Mouse (Mus musculus) heart, adult 2 months (tissue): Measurements from ENCODE around the gene 1700047I17Rik2. TPM values are rescaled to one million over a fixed set of nuclear protein-coding genes. Genes with fewer than 3 reads are reported as not detected.
"Not testable (repeated sequence)": the region's sequence is repeated elsewhere in the genome, so short reads cannot be mapped to it uniquely, and the experiment has no call there.

Experiments used
- DNase-seq, 2 experiments: peaks; one replicate each; pipeline ENCODE4 v3.0.0; 2021
- H3K27ac ChIP-seq: fragments of 200-600 bp; 2 replicates; pipeline ENCODE4 v1.8.1; 2022
- H3K27me3 ChIP-seq: fragments of 200-500 bp; 2 replicates; pipeline ENCODE4 v1.6.1; 2012; ENCODE audit warnings: mild to moderate bottlenecking, low read length, inconsistent platforms, mixed read lengths; ENCODE audit not compliant: control insufficient read depth, insufficient read depth
- H3K36me3 ChIP-seq: fragments of 200-500 bp; 2 replicates; pipeline ENCODE4 v1.6.1; 2012; ENCODE audit warnings: low read length, inconsistent platforms; ENCODE audit not compliant: control insufficient read depth, insufficient read depth
- H3K4me1 ChIP-seq: fragments of 200-500 bp; 2 replicates; pipeline ENCODE4 v1.6.1; 2011; ENCODE audit warnings: low read length; ENCODE audit not compliant: control insufficient read depth, insufficient read depth
- H3K4me3 ChIP-seq: fragments of 200-600 bp; 2 replicates; pipeline ENCODE4 v1.8.1; 2022
- H3K79me2 ChIP-seq: fragments of 200-500 bp; replicated peaks from 2 replicates; pipeline ENCODE4 v1.6.1; 2012; ENCODE audit warnings: mild to moderate bottlenecking, inconsistent platforms, low read length, moderate library complexity, mixed read lengths; ENCODE audit not compliant: control insufficient read depth, insufficient read depth
- H3K9ac ChIP-seq: fragments of 200-500 bp; 2 replicates; pipeline ENCODE4 v1.6.1; 2012; ENCODE audit warnings: low read depth, mild to moderate bottlenecking, control low read depth, inconsistent platforms, low read length, mixed read lengths
- WGBS: fragments of 180-500 bp; shearing (Covaris S2); methylation state at CpG from one replicate; pipeline ENCODE4 v1.1.7; 2018; 5-methylcytosine and 5-hydroxymethylcytosine counted together
- intact Hi-C: fragments of 180-260 bp; cut with DNase I; formaldehyde crosslinking; loops from one replicate; pipeline ENCODE4 v1.15.1; 2025
- polyA plus RNA-seq: library from polyadenylated mRNA; depleted of rRNA; stranded (reverse); fragments of >200 nt; gene quantifications from 2 replicates; pipeline ENCODE4 v1.2.3, GENCODE M21; 2012; rRNA removed
- total RNA-seq, 2 experiments: library from RNA; stranded (reverse); gene quantifications; 2 replicates each; pipeline ENCODE4 v1.2.3; 2021

1700047I17Rik2 gene
- total and polyA plus RNA-seq, 3 experiments, result 1.2 to 5.4 TPM; not detected in 1

DNA sequence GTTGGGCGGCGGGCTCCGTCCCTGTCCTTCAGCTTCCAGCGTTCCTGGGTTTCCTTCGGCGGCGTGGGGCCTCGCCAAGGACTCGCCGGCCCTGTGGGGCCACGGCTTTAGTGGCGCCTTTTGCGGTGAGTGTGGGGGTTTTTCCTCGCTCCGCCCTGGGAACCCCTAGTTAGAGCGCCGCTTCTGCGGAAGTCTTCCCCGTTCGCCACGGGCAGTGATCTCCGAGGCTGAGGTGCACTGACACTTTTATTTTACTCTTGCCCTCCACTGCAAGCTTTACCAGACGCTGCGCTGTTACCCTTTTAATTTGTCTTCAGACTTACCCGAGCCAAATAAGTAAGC is 31.1 kb downstream of the 1700047I17Rik2 start:
- H3K36me3 ChIP-seq, H3K79me2 ChIP-seq, H3K27me3 ChIP-seq, H3K4me1 ChIP-seq, H3K27ac ChIP-seq, intact Hi-C loops: not testable (repeated sequence)
- 0% methylated on average over 10 of the region's 25 CpGs for WGBS
- 0 out of 2 replicates have a peak overlapping the region, but pooled peaks have one; percentile 34 for H3K9ac ChIP-seq
- peak overlapping the region; percentile 41; the same call in 1 of the 2 replicates for H3K4me3 ChIP-seq
- DNase-seq, result peak; percentile 11 to 19

GRCm38 (mm10) chr12:55242243-55242642 is 42.9 kb downstream of the 1700047I17Rik2 start:
- DNase-seq, H3K27ac ChIP-seq, intact Hi-C loops, H3K4me3 ChIP-seq, H3K79me2 ChIP-seq, H3K4me1 ChIP-seq, H3K27me3 ChIP-seq, H3K36me3 ChIP-seq, H3K9ac ChIP-seq: not testable (repeated sequence)
- WGBS, result no CpG with 5 or more reads among the region's 8 CpGs

GRCm38 (mm10) chr12:55261950-55262349 is 62.6 kb downstream of the 1700047I17Rik2 start:
- H3K9ac ChIP-seq, DNase-seq, H3K4me3 ChIP-seq, H3K27ac ChIP-seq, H3K79me2 ChIP-seq, H3K36me3 ChIP-seq, intact Hi-C loops, H3K4me1 ChIP-seq, H3K27me3 ChIP-seq: not testable (repeated sequence)
- no CpG with 5 or more reads among the region's 8 CpGs for WGBS

DNA sequence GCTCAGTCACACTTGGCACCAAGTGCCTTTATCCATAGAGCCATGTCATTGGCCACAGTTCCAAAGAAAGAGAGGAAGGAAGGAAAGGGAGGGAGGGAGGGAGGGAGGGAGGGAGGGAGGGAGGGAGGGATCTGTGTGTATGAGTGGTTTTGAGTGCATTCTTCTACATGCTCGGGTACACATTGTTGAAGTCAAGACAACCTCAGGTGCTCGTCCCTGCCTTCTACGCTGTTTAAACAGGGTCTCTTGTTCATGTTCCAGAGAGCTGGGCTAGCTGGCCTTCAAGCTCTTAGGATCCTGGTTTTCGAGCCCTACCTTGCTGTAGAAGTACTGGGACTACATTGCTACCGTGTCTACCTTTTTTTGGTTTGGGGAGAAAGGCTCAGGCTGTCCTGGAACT is 64.0 kb downstream of the 1700047I17Rik2 start:
- H3K4me3 ChIP-seq, H3K27me3 ChIP-seq, H3K27ac ChIP-seq, intact Hi-C loops, H3K4me1 ChIP-seq, DNase-seq, H3K36me3 ChIP-seq, H3K9ac ChIP-seq, H3K79me2 ChIP-seq: not testable (repeated sequence)
- no CpG with 5 or more reads among the region's 5 CpGs for WGBS

Other genes with a start within 250 kb of the 1700047I17Rik2 start
- not detected for gene Gm20403, start 213.1 kb upstream of the 1700047I17Rik2 start, total RNA-seq
- gene Gm20403, start 213.1 kb upstream of the 1700047I17Rik2 start, polyA plus RNA-seq, result not detected in 2 replicates
- 1 to 10 TPM; 7.0 to 7.8 TPM for gene Baz1a, start 185.2 kb upstream of the 1700047I17Rik2 start, total RNA-seq
- 1.4 and 3.9 TPM in 2 replicates for gene Baz1a, start 185.2 kb upstream of the 1700047I17Rik2 start, polyA plus RNA-seq
- gene 2700097O09Rik, start 119.5 kb upstream of the 1700047I17Rik2 start, total RNA-seq, result 1 to 10 TPM; 7.7 to 9.3 TPM
- gene 2700097O09Rik, start 119.5 kb upstream of the 1700047I17Rik2 start, polyA plus RNA-seq, result 8.0 and 16.1 TPM in 2 replicates
- gene Srp54a, start 119.3 kb upstream of the 1700047I17Rik2 start, total RNA-seq, result 10 to 100 TPM; 89.7 to 99.9 TPM
- gene Srp54a, start 119.3 kb upstream of the 1700047I17Rik2 start, polyA plus RNA-seq, result 14.7 and 23.8 TPM in 2 replicates
- gene Fam177a, start 75.1 kb upstream of the 1700047I17Rik2 start, total RNA-seq, result 10 to 100 TPM in 1 of 2 experiments, 1 to 10 TPM in 1; 8.0 to 13.6 TPM
- gene Fam177a, start 75.1 kb upstream of the 1700047I17Rik2 start, polyA plus RNA-seq, result 6.2 and 7.3 TPM in 2 replicates
- 10 to 100 TPM; 37.8 to 39.3 TPM for gene Srp54b, start 44.5 kb upstream of the 1700047I17Rik2 start, total RNA-seq
- gene Srp54b, start 44.5 kb upstream of the 1700047I17Rik2 start, polyA plus RNA-seq, result 11.3 and 25.9 TPM in 2 replicates
- gene Srp54c, start 30.6 kb downstream of the 1700047I17Rik2 start, total RNA-seq, result 10 to 100 TPM; 28.8 to 31.7 TPM
- gene Srp54c, start 30.6 kb downstream of the 1700047I17Rik2 start, polyA plus RNA-seq, result 12.1 and 23.9 TPM in 2 replicates
- gene 1110008L16Rik, start 100.0 kb downstream of the 1700047I17Rik2 start, total RNA-seq, result 10 to 100 TPM in 1 of 2 experiments, 1 to 10 TPM in 1; 9.8 to 11.4 TPM
- 4.0 and 8.5 TPM in 2 replicates for gene 1110008L16Rik, start 100.0 kb downstream of the 1700047I17Rik2 start, polyA plus RNA-seq
- gene Ppp2r3c, start 103.4 kb downstream of the 1700047I17Rik2 start, total RNA-seq, result 10 to 100 TPM in 1 of 2 experiments, 1 to 10 TPM in 1; 8.0 to 11.8 TPM
- 2.5 and 4.4 TPM in 2 replicates for gene Ppp2r3c, start 103.4 kb downstream of the 1700047I17Rik2 start, polyA plus RNA-seq
- 100 to 1,000 TPM; 140 to 163 TPM for gene Psma6, start 184.6 kb downstream of the 1700047I17Rik2 start, total RNA-seq
- 70.9 and 117 TPM in 2 replicates for gene Psma6, start 184.6 kb downstream of the 1700047I17Rik2 start, polyA plus RNA-seq